Mouse (Mus musculus) spleen, adult 2 months (tissue): Measurements from ENCODE around the gene Plagl2. TPM values are rescaled to one million over a fixed set of nuclear protein-coding genes. Genes with fewer than 3 reads are reported as not detected.
"Not testable (repeated sequence)": the region's sequence is repeated elsewhere in the genome, so short reads cannot be mapped to it uniquely, and the experiment has no call there.

Experiments
- DNase-seq, 2 experiments: peaks; one replicate each; pipeline versions ENCODE4 v3.0.0 to v3.0.0-alpha.2; 2012 to 2021; ENCODE audit warnings: low spot score in 2 of 2, low read depth in 1 of 2
- H3K27ac ChIP-seq: fragments of 200-500 bp; 2 replicates; pipeline ENCODE4 v1.5.1; 2012; ENCODE audit warnings: low read length, inconsistent platforms; ENCODE audit not compliant: insufficient read depth
- H3K27me3 ChIP-seq: fragments of 200-500 bp; 2 replicates; pipeline ENCODE4 v1.6.1; 2012; ENCODE audit warnings: mild to moderate bottlenecking, moderate library complexity, low read length, inconsistent platforms; ENCODE audit not compliant: control insufficient read depth, insufficient read depth
- H3K36me3 ChIP-seq: fragments of 200-500 bp; 2 replicates; pipeline ENCODE4 v1.6.1; 2012; ENCODE audit warnings: mild to moderate bottlenecking, low read length, inconsistent platforms; ENCODE audit not compliant: control insufficient read depth, insufficient read depth
- H3K4me1 ChIP-seq: fragments of 200-500 bp; 2 replicates; pipeline ENCODE4 v1.6.1; 2011; ENCODE audit warnings: inconsistent platforms; ENCODE audit not compliant: control insufficient read depth, insufficient read depth, insufficient read length
- H3K4me3 ChIP-seq: fragments of 200-500 bp; 2 replicates; pipeline ENCODE4 v1.5.1; 2011; ENCODE audit warnings: mild to moderate bottlenecking, inconsistent platforms; ENCODE audit not compliant: insufficient read depth, insufficient read length; ENCODE audit errors: extremely low read depth
- CTCF ChIP-seq: fragments of 200-500 bp; IDR thresholded peaks from 2 replicates; pipeline ENCODE4 v1.5.1; 2011; ENCODE audit warnings: mild to moderate bottlenecking, inconsistent platforms; ENCODE audit not compliant: insufficient read depth, insufficient read length, insufficient replicate concordance; ENCODE audit errors: extremely low read depth
- POLR2A ChIP-seq: fragments of 200-500 bp; IDR thresholded peaks from 2 replicates; pipeline ENCODE4 v1.6.1; 2011; ENCODE audit warnings: low read depth, low read length, inconsistent platforms
- WGBS: fragments of 180-500 bp; shearing (Covaris S2); methylation state at CpG from one replicate; pipeline ENCODE4 v1.1.7; 2018; 5-methylcytosine and 5-hydroxymethylcytosine counted together
- polyA plus RNA-seq: library from polyadenylated mRNA; depleted of rRNA; stranded (reverse); fragments of >200 nt; gene quantifications from 2 replicates; pipeline ENCODE4 v1.2.3, GENCODE M21; 2012; rRNA removed

The Plagl2 gene
- 10.7 and 11.3 TPM in 2 replicates for polyA plus RNA-seq

DNA sequence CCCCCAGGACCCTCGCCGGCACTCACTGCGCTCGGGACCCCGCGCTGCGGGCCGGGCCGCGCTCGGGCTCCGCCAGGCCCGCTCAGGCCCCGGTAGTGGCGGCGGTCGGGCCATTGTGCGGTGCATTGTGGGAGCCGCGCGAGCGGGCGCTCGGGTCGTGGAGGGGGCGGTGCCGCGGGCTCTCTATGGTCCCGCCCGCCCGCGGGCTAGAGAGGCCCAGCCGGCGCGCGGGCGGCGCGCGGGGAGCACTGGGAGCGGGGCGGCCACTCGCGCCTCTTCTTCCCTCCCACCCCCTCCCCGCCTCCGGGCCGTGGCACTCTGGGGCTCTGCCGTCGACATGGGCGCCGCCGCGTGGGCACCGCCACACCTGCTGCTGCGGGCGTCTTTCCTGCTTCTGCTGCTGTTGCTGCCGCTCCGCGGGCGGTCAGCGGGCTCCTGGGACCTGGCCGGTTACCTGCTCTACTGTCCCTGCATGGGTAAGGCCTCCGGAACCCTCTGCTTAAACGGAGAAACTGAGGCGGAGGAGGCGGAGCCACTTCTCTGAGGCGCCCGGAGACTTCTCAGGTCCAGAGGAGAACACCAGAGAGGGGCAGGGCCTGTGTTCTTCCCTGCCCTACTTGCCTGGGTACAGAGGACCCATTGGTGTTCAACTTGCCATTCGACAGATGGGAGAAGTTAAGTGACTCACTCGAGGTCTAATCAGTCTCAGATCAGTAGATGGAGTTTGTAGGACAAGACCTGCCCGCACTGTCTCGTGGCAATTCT lies at the start of gene Plagl2, which contains the start of gene Pofut1:
Gene Plagl2, minus strand, starts transcription at position 177 of the 765 bp plus-strand sequence.
Gene Pofut1, plus strand, starts transcription at position 284 of the 765 bp plus-strand sequence.
- H3K27me3 ChIP-seq, result no peaks in the 10 kb centered on the region
- H3K36me3 ChIP-seq, result peaks cover 5% of the 10 kb centered on the region; the same call in 1 of the 2 replicates
- DNase-seq, result peak; percentile 71 to 89
- TF ChIP-seq POLR2A (no peak; the same call in none of the 2 replicates), CTCF (peak; percentile 11; the same call in 1 of the 2 replicates)
- peak within 1 kb of the TSS; percentile 91 for H3K4me3 ChIP-seq
- H3K4me1 ChIP-seq, result peaks cover 4% of the 10 kb centered on the region
- under 1% methylated on average over 65 of the region's 72 CpGs for WGBS
- H3K27ac ChIP-seq, result peak within 1 kb of the TSS; percentile 79

DNA sequence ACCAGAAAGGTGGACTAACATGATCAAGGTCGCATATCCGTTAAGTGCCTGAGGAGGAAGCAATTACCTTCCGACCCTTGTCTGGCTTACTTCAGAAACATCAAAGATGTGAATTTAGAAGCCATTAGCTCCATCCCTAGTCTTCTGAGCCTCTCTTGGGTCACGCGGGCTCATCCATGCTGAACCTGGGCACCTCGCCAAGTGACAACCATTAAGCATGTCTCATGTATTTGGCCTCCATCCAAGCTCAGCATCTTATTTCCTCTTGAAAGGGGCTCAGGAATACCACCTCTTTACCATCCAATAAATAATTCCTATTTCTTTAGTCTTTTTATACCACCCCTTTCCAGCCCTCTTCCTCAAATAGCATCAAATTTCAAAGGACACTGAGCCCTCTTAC lies 46.6 kb upstream of the Plagl2 start:
- 71% methylated on average over 6 of the region's 6 CpGs for WGBS
- Histone ChIP-seq H3K36me3 (no peaks in the 10 kb centered on the region), H3K4me1 (peaks cover 8% of the 10 kb centered on the region; the same call in 1 of the 2 replicates), H3K27ac (no peak overlapping the region), H3K4me3 (no peak overlapping the region), H3K27me3 (no peaks in the 10 kb centered on the region)
- TF ChIP-seq POLR2A (no peak), CTCF (no peak)
- no peak for DNase-seq

DNA sequence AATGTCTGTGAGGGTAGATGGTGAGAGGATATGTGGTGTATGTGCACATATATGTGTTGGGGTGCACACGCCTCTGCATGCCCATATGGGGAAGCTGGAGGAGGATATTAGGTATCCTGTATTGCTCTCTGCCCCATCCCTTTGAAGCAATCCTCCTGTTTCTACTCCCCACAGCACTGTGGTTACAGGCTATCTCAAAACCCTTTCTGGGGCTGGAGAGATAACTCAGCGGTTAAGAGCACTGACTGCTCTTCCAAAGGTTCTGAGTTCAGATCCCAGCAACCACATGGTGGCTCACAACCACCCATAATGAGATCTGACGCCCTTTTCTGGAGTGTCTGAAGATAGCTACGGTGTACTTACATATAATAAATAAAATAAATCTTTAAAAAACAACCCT lies 45.3 kb upstream of the Plagl2 start:
- no peak overlapping the region for H3K4me3 ChIP-seq
- 0 out of 2 replicates have a peak, but pooled peaks cover 1% of the 10 kb centered on the region for H3K4me1 ChIP-seq
- no peaks in the 10 kb centered on the region for H3K27me3 ChIP-seq
- 82% methylated on average over 4 of the region's 4 CpGs for WGBS
- TF ChIP-seq CTCF (no peak), POLR2A (no peak)
- DNase-seq, result no peak
- no peak overlapping the region for H3K27ac ChIP-seq
- H3K36me3 ChIP-seq, result no peaks in the 10 kb centered on the region

DNA sequence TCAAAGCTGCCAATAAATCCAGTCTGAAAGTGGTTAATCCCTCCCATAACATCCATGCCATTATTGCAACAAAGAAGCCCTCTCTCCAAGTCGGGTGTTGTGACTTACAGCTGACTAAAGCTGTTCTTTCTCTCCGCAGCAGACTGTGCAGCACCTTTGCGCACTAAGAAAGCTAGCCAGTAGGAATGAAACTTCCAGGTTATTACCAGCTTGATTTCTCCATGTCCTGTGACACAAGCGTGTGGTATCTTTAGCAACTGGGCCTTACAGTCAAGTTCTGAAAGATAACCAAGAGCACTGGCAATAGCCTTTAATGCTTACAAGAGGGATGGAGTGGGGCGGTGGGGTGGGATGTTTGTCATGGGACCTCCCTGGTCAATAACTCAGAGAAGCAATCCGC lies 42.7 kb upstream of the Plagl2 start:
- 88% methylated on average over 6 of the region's 6 CpGs for WGBS
- no peaks in the 10 kb centered on the region for H3K4me1 ChIP-seq
- no peaks in the 10 kb centered on the region for H3K27me3 ChIP-seq
- no peak overlapping the region for H3K27ac ChIP-seq
- DNase-seq, result no peak
- no peak overlapping the region for H3K4me3 ChIP-seq
- TF ChIP-seq POLR2A (no peak), CTCF (no peak)
- no peaks in the 10 kb centered on the region for H3K36me3 ChIP-seq

DNA sequence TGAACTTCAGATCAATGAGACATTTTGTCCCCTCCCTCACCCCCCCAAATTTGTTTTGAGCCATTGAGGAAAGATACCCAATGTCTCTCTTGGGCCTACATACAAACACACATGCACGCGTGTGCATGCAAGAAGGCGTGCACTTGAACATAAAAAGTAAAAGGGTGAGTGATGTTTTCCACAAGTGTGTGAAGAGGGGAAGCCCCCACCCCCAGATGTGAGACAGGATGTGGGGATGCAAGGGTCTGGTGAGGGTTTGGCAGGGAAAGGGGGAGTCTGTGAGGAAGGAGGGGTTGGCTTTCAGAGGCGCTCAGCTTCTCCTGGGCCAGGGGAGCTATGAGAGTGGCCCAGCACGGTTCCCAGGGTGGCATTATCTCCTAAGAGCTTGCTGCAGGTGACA lies 37.1 kb upstream of the Plagl2 start:
- WGBS, result 66% methylated on average over 5 of the region's 5 CpGs
- no peak overlapping the region for H3K4me3 ChIP-seq
- H3K27me3 ChIP-seq, result no peaks in the 10 kb centered on the region
- H3K36me3 ChIP-seq, result no peaks in the 10 kb centered on the region
- no peaks in the 10 kb centered on the region for H3K4me1 ChIP-seq
- DNase-seq, result peak in 1 of 2 experiments; percentile 23
- TF ChIP-seq POLR2A (no peak), CTCF (no peak)
- no peak overlapping the region for H3K27ac ChIP-seq

DNA sequence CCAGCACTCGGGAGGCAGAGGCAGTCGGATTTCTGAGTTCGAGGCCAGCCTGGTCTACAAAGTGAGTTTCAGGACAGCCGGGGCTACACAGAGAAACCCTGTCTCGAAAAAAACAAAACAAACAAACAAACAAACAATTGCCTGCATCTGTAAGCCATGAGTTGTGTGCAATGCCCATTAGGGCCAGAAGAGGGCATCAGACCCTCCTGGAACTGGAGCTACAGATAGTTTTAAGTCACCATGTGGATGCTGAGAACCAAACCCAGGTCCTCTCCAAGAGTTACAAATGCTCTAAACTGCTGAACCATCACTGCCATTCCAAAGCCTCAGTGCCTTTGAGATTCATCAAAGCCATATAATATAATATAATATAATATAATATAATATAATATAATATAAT lies 35.6 kb upstream of the Plagl2 start:
- not testable (repeated sequence) for H3K4me1 ChIP-seq, DNase-seq, H3K27me3 ChIP-seq, H3K27ac ChIP-seq, H3K4me3 ChIP-seq, H3K36me3 ChIP-seq
- 91% methylated on average over 5 of the region's 5 CpGs for WGBS

DNA sequence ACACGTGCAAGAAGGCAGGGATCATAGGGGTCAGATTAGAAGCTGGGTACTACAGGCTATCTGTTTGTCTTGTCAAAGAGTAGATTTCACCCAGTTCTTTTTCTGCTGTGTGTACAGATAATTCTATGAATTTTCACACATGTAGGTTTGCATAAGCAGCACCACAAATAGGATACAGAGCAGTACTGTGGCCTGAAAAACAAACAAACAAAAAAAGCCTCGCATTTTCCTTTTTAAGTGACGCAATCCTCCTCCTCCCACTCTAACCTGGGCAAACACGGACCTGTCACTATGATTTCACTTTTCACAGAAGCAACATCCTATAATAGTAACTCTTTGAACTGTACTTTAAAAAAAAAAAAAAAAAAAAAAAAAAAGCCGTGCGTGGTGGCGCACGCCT lies 35.2 kb upstream of the Plagl2 start:
- WGBS, result 78% methylated on average over 8 of the region's 8 CpGs

DNA sequence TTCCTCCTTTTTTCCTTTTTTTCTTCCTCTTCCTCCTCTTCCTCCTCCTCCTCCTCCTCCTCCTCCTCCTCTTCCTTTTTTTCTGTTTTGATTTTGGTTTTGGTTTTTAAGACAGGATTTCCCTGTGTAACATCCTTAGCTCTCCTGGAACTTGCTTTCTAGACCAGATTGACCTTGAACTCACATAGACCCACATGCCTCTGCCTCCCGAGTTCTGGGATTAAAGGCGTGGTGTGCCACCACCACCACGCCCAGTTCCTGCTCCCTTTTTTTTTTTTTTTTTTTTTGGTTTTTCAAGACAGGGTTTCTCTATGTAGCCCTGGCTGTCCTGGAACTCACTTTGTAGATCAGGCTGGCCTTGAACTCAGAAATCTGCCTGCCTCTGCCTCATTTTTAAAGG lies 34.4 kb upstream of the Plagl2 start:
- H3K4me3 ChIP-seq, H3K27me3 ChIP-seq, H3K4me1 ChIP-seq, H3K36me3 ChIP-seq, H3K27ac ChIP-seq, DNase-seq: not testable (repeated sequence)
- 39% methylated on average over 3 of the region's 3 CpGs for WGBS

More for the DNA sequence above, 35.2 kb upstream of the Plagl2 start:
- Histone ChIP-seq H3K27me3 (no peaks in the 10 kb centered on the region), H3K27ac (no peak overlapping the region), H3K36me3 (no peaks in the 10 kb centered on the region), H3K4me3 (no peak overlapping the region), H3K4me1 (no peaks in the 10 kb centered on the region)
- no peak for DNase-seq
- TF ChIP-seq CTCF (no peak), POLR2A (no peak)
